Mouse (Mus musculus): Measurements from ENCODE around the gene Nrxn3.

Nrxn3 gene

DNA sequence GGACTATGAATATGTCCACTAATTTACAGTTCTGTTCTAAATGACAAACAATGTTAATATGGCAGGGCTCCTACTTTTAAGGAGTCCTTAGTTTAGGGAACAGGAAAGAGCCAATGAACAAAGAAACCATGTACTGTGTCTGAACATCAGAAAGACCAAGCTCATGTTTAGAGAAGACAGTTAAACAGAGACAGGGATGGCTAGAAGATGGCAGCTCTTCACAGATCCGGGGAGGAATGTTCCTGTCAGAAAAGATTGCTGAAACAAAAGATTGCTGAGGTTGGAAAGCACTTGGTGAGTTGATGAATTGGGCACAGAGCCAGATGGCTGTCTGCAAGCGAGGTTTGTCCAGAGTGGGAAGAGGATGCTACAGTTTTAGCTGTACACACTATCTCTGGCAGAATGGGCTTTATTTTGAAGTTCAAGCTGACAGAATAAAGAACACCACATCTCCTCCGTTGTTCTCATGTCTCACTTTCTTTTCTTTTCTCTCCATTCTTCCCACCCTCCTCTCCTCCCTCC, 978.3 kb downstream of the Nrxn3 start:
- no peak for DNase-seq (ENCODE audit: low spot score in 2 of 2)

GRCm38 (mm10) chr12:89702931-89703330, 980.3 kb downstream of the Nrxn3 start:
- no peak for DNase-seq (ENCODE audit: low spot score in 2 of 2)

DNA sequence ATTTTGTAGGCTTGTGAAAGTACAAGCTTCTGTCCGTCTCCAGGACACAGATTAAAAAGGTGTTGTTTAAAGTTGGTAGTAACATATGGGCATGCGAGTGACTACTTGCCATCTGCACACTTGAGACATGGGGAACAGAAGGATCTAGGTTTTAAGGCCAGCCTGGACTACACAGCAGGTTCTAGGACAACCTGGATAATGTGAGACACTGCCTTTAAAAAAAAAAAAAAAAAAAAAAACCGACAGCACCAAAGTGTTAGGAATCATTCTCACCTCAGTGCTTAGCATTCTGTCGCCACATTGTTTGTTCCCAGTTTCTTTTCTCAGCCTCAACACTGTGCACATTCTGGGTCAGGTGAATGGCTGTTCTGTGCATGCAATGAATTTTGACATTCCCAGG, 985.2 kb downstream of the Nrxn3 start:
- DNase-seq (ENCODE audit: low spot score in 2 of 2): no peak

- no peak for DNase-seq (ENCODE audit: low spot score in 2 of 2)
Observed at GRCm38 (mm10) chr12:89710459-89710858, 987.8 kb downstream of the Nrxn3 start.

DNA sequence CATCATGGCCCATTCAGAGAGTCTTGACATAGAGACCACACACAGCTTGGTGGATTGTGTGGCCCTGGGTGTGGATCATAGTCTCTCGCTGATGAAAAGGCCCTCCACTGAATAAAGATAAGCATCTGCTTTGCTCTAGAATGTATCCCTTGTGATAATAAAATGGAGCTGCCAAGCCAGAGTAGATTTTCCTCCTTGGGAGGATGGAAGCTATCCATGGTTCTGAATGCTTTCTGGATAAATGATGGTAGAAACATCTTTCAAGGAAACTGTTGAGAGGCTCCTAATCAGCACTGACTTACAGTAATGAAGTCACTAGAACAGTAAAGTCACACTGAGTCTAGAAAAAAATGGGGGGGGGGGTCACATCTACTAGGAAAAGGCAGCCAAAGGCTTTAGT, 989.1 kb downstream of the Nrxn3 start:
- DNase-seq (ENCODE audit: low spot score in 2 of 2): no peak

GRCm38 (mm10) chr12:89719194-89720080, 996.8 kb downstream of the Nrxn3 start:
- DNase-seq (ENCODE audit: low spot score in 2 of 2): no peak

DNA sequence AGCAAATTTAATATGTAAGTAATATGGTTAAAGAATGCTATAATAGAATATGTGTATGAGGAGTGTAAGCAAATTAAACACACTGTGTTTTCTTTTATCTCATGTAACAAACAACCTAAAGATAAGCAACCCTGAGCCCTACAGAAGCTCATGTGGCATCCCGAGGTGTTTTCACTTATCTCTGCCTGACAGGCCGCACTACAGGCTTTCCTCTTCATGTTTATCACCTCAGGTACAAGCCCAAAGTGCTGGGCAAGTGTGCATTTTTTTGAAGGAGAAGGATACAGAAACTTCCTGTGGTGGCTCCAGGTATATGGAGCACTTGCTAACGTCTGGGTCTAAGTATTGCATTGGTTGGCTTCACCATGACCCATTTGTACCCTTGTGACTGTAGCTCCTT, 998.3 kb downstream of the Nrxn3 start:
- no peak for DNase-seq (ENCODE audit: low spot score in 2 of 2)

GRCm38 (mm10) chr12:89722462-89722861, 999.8 kb downstream of the Nrxn3 start:
- no peak for DNase-seq (ENCODE audit: low spot score in 2 of 2)

DNA sequence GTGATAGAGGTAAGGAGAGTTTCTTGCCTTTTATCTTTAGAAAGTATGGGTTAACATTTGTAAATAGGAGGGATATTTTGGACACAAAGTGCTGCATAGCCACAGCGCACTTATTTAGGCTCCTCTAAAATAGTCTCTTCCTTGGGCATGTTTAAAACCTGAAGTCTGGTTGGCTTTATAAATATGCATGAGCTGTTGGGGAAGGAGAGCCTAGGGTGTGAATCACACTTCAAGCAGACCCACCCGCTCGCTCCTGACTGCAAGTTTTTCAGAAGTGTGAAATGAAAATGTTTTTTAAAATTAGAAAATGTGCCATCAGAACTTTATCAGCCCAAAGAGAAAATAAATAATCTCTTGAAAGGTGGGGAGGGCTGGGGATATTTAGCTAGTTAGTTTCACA, 1001.4 kb downstream of the Nrxn3 start:
- no peak for DNase-seq (ENCODE audit: low spot score in 2 of 2)

- DNase-seq (ENCODE audit: low spot score in 2 of 2): no peak
Observed at GRCm38 (mm10) chr12:89742326-89742725, 1019.6 kb downstream of the Nrxn3 start.

- DNase-seq (ENCODE audit: low spot score in 2 of 2): no peak
Observed at GRCm38 (mm10) chr12:89742796-89743195, 1020.1 kb downstream of the Nrxn3 start.

- DNase-seq (ENCODE audit: low spot score in 2 of 2): no peak
Observed at GRCm38 (mm10) chr12:89764191-89765082, 1041.8 kb downstream of the Nrxn3 start.

DNA sequence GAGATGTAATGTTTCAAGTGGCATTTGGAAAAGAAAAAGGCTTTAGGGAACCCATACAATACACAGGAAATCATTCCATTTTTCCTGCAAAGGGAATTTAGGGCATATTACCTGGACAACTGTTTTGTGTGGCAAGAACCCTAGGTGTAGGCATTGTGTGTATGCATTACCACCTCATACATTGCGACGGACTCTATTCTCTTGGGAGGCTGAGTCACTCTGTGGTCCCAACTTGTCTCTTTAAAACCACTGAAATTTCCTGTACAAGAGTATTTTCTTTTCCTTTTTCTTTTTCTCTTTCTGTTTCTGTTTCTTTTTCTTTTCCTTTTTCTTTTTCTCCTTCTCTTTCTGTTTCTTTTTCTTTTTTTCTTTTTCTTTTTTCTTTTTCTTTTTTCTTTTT, 1042.5 kb downstream of the Nrxn3 start:
- DNase-seq (ENCODE audit: low spot score in 2 of 2): no peak

GRCm38 (mm10) chr12:89788794-89789193, 1066.1 kb downstream of the Nrxn3 start:
- DNase-seq (ENCODE audit: low spot score in 2 of 2): no peak

GRCm38 (mm10) chr12:89789981-89790380, 1067.3 kb downstream of the Nrxn3 start:
- no peak for DNase-seq (ENCODE audit: low spot score in 2 of 2)

DNA sequence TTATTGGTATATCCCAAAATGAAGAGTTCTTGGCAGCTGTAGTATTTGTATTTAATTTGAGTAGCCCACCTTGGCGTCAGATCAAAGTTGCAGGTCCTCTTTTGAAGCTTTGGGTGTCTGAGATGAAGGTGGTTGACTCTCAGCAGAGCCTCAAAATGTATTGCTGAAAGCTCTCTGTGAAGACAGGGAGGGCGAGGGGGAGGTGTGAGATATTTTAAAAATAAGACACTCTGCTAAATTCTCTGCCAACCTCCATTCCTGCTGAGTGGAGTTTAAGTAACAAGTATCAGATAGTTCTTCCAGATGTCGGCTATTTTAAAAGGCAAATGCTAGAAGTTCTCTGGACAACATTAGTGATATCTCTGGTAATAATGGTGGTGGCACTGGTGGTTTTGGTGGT, 1069.2 kb downstream of the Nrxn3 start:
- no peak for DNase-seq (ENCODE audit: low spot score in 2 of 2)

GRCm38 (mm10) chr12:89794741-89795140, 1072.1 kb downstream of the Nrxn3 start:
- no peak for DNase-seq (ENCODE audit: low spot score in 2 of 2)

DNA sequence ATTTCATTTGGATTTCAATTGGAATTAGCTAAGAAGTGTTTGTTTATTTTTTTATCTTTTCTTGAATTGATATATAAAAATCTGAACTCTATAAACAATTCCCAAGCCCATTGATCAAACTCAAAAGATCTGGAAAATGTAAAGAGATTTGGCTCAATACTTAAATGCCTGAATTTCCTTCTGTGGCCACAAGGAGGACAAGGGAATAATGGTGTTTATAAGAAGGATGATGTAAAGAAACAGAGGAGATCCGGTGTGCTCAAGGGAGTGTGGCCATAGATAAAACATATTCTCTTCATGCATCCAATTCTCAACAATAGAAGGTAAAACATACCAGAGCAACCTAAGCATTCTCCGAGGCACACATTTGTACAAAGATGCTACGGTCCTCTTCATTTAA, 1085.5 kb downstream of the Nrxn3 start:
- no peak for DNase-seq (ENCODE audit: low spot score in 2 of 2)

DNA sequence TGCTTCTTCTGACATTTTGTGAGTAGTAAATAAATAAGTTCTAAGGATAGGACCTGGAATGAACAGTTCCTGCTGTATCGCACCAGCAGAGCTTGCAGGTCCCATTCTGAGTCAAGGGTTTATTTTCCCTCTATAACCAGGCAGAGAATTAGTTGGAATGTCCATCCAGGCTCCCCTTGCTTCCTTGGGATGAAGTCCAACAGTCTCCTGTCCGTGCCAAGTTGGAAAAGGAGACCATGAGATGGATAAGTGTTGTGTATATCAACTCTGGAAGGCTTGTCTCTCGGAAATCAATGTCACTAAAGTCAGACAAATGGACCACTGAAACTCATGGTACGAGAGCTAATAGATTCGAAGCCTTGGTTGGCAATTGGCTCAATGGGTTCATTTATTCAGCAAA, 1087.5 kb downstream of the Nrxn3 start:
- DNase-seq (ENCODE audit: low spot score in 2 of 2): no peak

- peak in 1 of 2 experiments; percentile 0 for DNase-seq (ENCODE audit: low spot score in 2 of 2)
Observed at GRCm38 (mm10) chr12:89811815-89812549, 1089.3 kb downstream of the Nrxn3 start.

DNA sequence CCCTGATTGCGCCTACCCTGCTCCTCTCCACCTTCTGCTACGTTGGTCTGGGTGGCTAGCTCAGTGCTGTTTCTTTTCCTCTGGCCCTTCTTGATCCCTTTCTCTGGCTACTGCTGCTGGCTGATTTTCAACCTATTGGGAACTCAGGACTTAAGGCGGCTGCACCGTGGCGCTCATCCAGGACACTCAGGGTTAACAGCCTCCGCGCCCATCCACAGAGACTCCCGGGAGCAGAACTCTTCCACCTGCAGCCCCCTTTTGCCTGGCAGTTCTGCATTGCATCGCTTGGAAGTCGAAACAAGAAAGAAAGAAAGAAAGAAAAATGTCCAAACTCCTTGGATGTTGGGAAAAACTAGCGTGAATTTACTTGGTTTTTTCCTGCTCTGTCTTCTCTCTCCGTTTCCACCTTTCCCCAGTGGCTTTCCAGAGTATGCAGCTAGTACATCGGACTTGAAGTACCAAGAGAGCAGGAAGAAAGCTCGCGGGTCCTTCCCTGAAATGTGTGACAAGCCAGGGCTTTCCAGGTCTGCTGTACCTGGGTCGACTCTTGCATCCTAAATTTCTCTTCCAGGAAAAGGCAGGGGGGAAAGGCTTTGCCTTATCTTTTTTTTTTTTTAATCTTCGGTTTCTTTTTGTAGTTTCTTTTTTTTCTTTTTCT, 1090.0 kb downstream of the Nrxn3 start:
- no peak for DNase-seq (ENCODE audit: low spot score in 2 of 2)

Data from heart, adult 9 months (tissue).